ENCODE assay signal across 9 mouse cellular contexts in genomic region chr11:52233043-52233653, GRCm38 (mm10). TPM values are rescaled to one million over a fixed set of nuclear protein-coding genes. Genes with fewer than 3 reads are reported as not detected.
A peak's percentile ranks its signal among the peaks of the same experiment; 100 is the strongest.
DNase-seq lines count a peak whose midpoint lies in the region; ATAC-seq and TF ChIP-seq lines count a peak whose summit lies in the region.
"Had no signal": no experiment of that assay in that cellular context is flagged by ENCODE, and none has a peak within 500 bp of the region (broad histone marks: within the 10 kb centered on the region; RNA-seq: fewer than 3 reads in every experiment).

No protein-coding gene starts in this region.

- H3K27ac ChIP-seq in embryonic facial prominence, embryonic 14.5 days (replicated peaks; ENCODE audit: low read depth, low read length) = no peak overlapping the region; the same call in 1 of the 2 replicates
- H3K27ac ChIP-seq in limb, embryonic 10.5 days = no peak overlapping the region
- H3K27ac ChIP-seq in neural tube, embryonic 15.5 days (replicated peaks) = no peak overlapping the region

- no peaks in the 10 kb centered on the region for H3K27me3 ChIP-seq in embryonic facial prominence, embryonic 14.5 days (replicated peaks; ENCODE audit: control insufficient read depth, insufficient read depth, low read length)
- no peaks in the 10 kb centered on the region for H3K27me3 ChIP-seq in limb, embryonic 10.5 days (ENCODE audit: low read depth, poor library complexity, severe bottlenecking)
- H3K27me3 ChIP-seq in neural tube, embryonic 15.5 days (replicated peaks) = no peaks in the 10 kb centered on the region

- H3K4me1 ChIP-seq in lung, adult 2 months (ENCODE audit: control insufficient read depth, insufficient read depth, low read length) = peaks cover 9% of the 10 kb centered on the region
- peaks cover 16% of the 10 kb centered on the region for H3K4me1 ChIP-seq in embryonic facial prominence, embryonic 14.5 days (ENCODE audit: control insufficient read depth, insufficient read depth, low read length)
- H3K4me1 ChIP-seq in limb, embryonic 10.5 days = peaks cover 18% of the 10 kb centered on the region
- H3K4me1 ChIP-seq in neural tube, embryonic 15.5 days = peaks cover 24% of the 10 kb centered on the region

- H3K9me3 ChIP-seq in embryonic facial prominence, embryonic 14.5 days (ENCODE audit: control insufficient read depth, low read length) = no peaks in the 10 kb centered on the region
- no peaks in the 10 kb centered on the region for H3K9me3 ChIP-seq in limb, embryonic 10.5 days (replicated peaks)
- H3K9me3 ChIP-seq in neural tube, embryonic 15.5 days (replicated peaks) = no peaks in the 10 kb centered on the region

- H3K36me3 ChIP-seq in embryonic facial prominence, embryonic 14.5 days (ENCODE audit: control insufficient read depth, insufficient read depth, low read length) = peaks cover 15% of the 10 kb centered on the region
- H3K36me3 ChIP-seq in limb, embryonic 10.5 days = peaks cover 33% of the 10 kb centered on the region
- peaks cover 5% of the 10 kb centered on the region; the same call in 1 of the 2 replicates for H3K36me3 ChIP-seq in neural tube, embryonic 15.5 days

- TF ChIP-seq CTCF in lung, adult 2 months (IDR thresholded peaks at IDR 0.05; ENCODE audit: insufficient read depth, low read length) = no peak

- H3K9ac ChIP-seq in embryonic facial prominence, embryonic 14.5 days (ENCODE audit: low read depth, low read length) = peak overlapping the region; percentile 97
- peak overlapping the region; percentile 99; the same call in 1 of the 2 replicates for H3K9ac ChIP-seq in neural tube, embryonic 15.5 days (replicated peaks)

- no peak for DNase-seq in lung, adult 2 months
- DNase-seq in lung, postnatal 10 days = no peak
- DNase-seq in embryonic facial prominence, embryonic 14.5 days (ENCODE audit: low spot score) = no peak
- DNase-seq in limb, embryonic 10.5 days (ENCODE audit: low spot score) = no peak
- DNase-seq in spleen, postnatal 14 days (ENCODE audit: low spot score in 2 of 2) = no peak
- DNase-seq in adrenal gland, postnatal 36 days = no peak
- no peak for DNase-seq in cerebellum, adult 8-10 months
- DNase-seq: kidney, postnatal 10 days had no signal

- no peak for TF ChIP-seq POLR2A in lung, adult 2 months (IDR thresholded peaks at IDR 0.05; ENCODE audit: borderline replicate concordance, extremely low read depth, low read depth, low read length)

- WGBS in lung, adult 2 months = 17% methylated on average over 3 of the region's 3 CpGs
- 12% methylated on average over 3 of the region's 3 CpGs for WGBS in embryonic facial prominence, embryonic 14.5 days
- 33% methylated on average over 3 of the region's 3 CpGs for WGBS in limb, embryonic 10.5 days
- WGBS in neural tube, embryonic 15.5 days = 42% methylated on average over 3 of the region's 3 CpGs

- peak overlapping the region; percentile 43 for H3K4me3 ChIP-seq in lung, adult 2 months (replicated peaks; ENCODE audit: extremely low read depth, low read depth, low read length)
- H3K4me3 ChIP-seq in embryonic facial prominence, embryonic 14.5 days (ENCODE audit: low read depth, low read length) = peak overlapping the region; percentile 66
- H3K4me3 ChIP-seq in limb, embryonic 10.5 days = peak overlapping the region; percentile 96
- H3K4me3 ChIP-seq in neural tube, embryonic 15.5 days (replicated peaks) = peak overlapping the region; percentile 100

- ATAC-seq in embryonic facial prominence, embryonic 14.5 days (ENCODE audit: low read depth) = no peak
- no peak for ATAC-seq in neural tube, embryonic 15.5 days (ENCODE audit: low FRiP score)

- H3K4me2 ChIP-seq in embryonic facial prominence, embryonic 14.5 days (ENCODE audit: low read depth, low read length) = peak overlapping the region; percentile 58
- peak overlapping the region; percentile 62 for H3K4me2 ChIP-seq in neural tube, embryonic 15.5 days

RNA-seq across cellular contexts. Expression of gene Skp1a, which starts 1.4 kb away (rescaled TPM):
- polyA plus RNA-seq in lung, adult 2 months (2012; rRNA removed) = 13.0 and 25.8 TPM in 2 replicates
- 737 and 739 TPM in 2 replicates for polyA plus RNA-seq in embryonic facial prominence, embryonic 14.5 days (2014; fragmentation: Nextera tagmentation; extraction: Ambion mirVana)
- 876 and 900 TPM in 2 replicates for polyA plus RNA-seq in limb, embryonic 10.5 days (2016; fragmentation: Nextera tagmentation; extraction: Ambion mirVana)
- 1,008 and 1,082 TPM in 2 replicates for polyA plus RNA-seq in neural tube, embryonic 15.5 days (2015; fragmentation: Nextera tagmentation; extraction: Ambion mirVana)
- total RNA-seq in adrenal gland, postnatal 36 days (2021) = 100 to 1,000 TPM; 529 to 536 TPM

RNA-seq across cellular contexts. Expression of gene Olfr1371, which starts 19.4 kb away (rescaled TPM):
- not detected in 2 replicates for polyA plus RNA-seq in lung, adult 2 months (2012; rRNA removed)
- not detected in 2 replicates for polyA plus RNA-seq in embryonic facial prominence, embryonic 14.5 days (2014; fragmentation: Nextera tagmentation; extraction: Ambion mirVana)
- polyA plus RNA-seq in limb, embryonic 10.5 days (2016; fragmentation: Nextera tagmentation; extraction: Ambion mirVana) = not detected in 2 replicates
- polyA plus RNA-seq in neural tube, embryonic 15.5 days (2015; fragmentation: Nextera tagmentation; extraction: Ambion mirVana) = not detected in 2 replicates
- not detected for total RNA-seq in adrenal gland, postnatal 36 days (2021)

RNA-seq across cellular contexts. Expression of gene Tcf7, which starts 49.7 kb away (rescaled TPM):
- 26.8 and 30.2 TPM in 2 replicates for polyA plus RNA-seq in lung, adult 2 months (2012; rRNA removed)
- 17.8 and 27.7 TPM in 2 replicates for polyA plus RNA-seq in embryonic facial prominence, embryonic 14.5 days (2014; fragmentation: Nextera tagmentation; extraction: Ambion mirVana)
- 24.4 and 41.7 TPM in 2 replicates for polyA plus RNA-seq in limb, embryonic 10.5 days (2016; fragmentation: Nextera tagmentation; extraction: Ambion mirVana)
- 5.0 and 50.9 TPM in 2 replicates for polyA plus RNA-seq in neural tube, embryonic 15.5 days (2015; fragmentation: Nextera tagmentation; extraction: Ambion mirVana)
- 10 to 100 TPM; 36.8 to 50.1 TPM for total RNA-seq in adrenal gland, postnatal 36 days (2021)

Comparison
In these comparisons a context has a peak if more than half of its experiments do, and no peak if none do; other contexts are left out.
1. H3K4me3 ChIP-seq: peak in every context shown above with its lines; median percentile 100 in neural tube, embryonic 15.5 days; 96 in limb, embryonic 10.5 days; 66 in embryonic facial prominence, embryonic 14.5 days; 43 in lung, adult 2 months.
2. RNA of gene Skp1a, which starts 1.4 kb away (polyA plus RNA-seq): 1,008 to 1,082 TPM in neural tube, embryonic 15.5 days, 876 to 900 TPM in limb, embryonic 10.5 days and 737 to 739 TPM in embryonic facial prominence, embryonic 14.5 days; 13.0 to 25.8 TPM in lung, adult 2 months; every median in the first group is over 10 times any median in the second.